Mouse (Mus musculus) kidney, adult 2 months (tissue): ENCODE results near the gene Tmed4.

ENCODE experiments used
- CTCF ChIP-seq: fragments of 200-500 bp; conservative IDR thresholded peaks from 2 replicates; pipeline ENCODE4 v1.5.1; 2011; ENCODE audit warnings: low read depth, mild to moderate bottlenecking, control low read depth, low read length, moderate library complexity, mixed read lengths; ENCODE audit not compliant: insufficient read depth, insufficient read length
- POLR2A ChIP-seq: fragments of 200-500 bp; IDR thresholded peaks from one replicate; pipeline ENCODE4 v1.6.1; 2011; ENCODE audit warnings: low read depth, low read length, control low read depth

DNA sequence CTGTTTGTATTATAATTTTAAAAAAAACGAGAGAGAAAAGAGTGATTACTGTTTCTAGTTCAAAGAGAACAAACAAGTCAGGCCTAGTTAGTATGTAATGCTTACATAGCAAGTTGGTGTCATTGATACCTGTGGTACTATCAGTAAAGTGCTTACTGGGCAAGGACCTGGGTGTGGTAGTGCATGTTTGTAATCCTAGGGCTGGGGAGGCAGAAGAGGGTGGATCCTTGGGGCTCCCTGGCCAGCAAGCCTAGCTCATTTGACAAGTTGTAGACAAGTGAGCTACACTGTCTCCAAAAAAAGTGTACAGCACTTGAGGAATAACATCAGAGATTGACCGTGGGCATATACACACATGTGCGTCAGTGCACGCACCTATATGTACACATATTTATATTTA, 20.0 kb upstream of the Tmed4 start:
- no peak for TF ChIP-seq POLR2A
- TF ChIP-seq CTCF: no peak
